Mouse (Mus musculus) hindlimb bud, embryonic 11.5 days (tissue): ENCODE results near the gene Unc13a.

Experiments used
- DNase-seq: peaks from one replicate; pipeline ENCODE4 v3.0.0-alpha.2; 2012; ENCODE audit warnings: low read depth, low spot score; ENCODE audit errors: extremely low spot score

The Unc13a gene

GRCm38 (mm10) chr8:71627265-71628099 lies 44.1 kb downstream of the Unc13a start:
- no peak for DNase-seq

- no peak for DNase-seq
Observed at GRCm38 (mm10) chr8:71626753-71627152, 44.8 kb downstream of the Unc13a start.

- no peak for DNase-seq
Observed at GRCm38 (mm10) chr8:71625088-71625487, 46.5 kb downstream of the Unc13a start.

- no peak for DNase-seq
Observed at GRCm38 (mm10) chr8:71619786-71620185, 51.8 kb downstream of the Unc13a start.

GRCm38 (mm10) chr8:71613418-71613817 lies 58.1 kb downstream of the Unc13a start:
- DNase-seq = no peak

- no peak for DNase-seq
Observed at GRCm38 (mm10) chr8:71612141-71612540, 59.4 kb downstream of the Unc13a start.

GRCm38 (mm10) chr8:71610822-71611651 lies 60.5 kb downstream of the Unc13a start, which contains the start of gene Colgalt1:
Gene Colgalt1, plus strand, starts transcription at chr8:71610998.
- DNase-seq = peak; percentile 86

GRCm38 (mm10) chr8:71604021-71604420 lies 67.5 kb downstream of the Unc13a start:
- DNase-seq = no peak

GRCm38 (mm10) chr8:71602666-71603334 lies 68.8 kb downstream of the Unc13a start:
- no peak for DNase-seq

- DNase-seq = no peak
Observed at GRCm38 (mm10) chr8:71601939-71602665, 69.5 kb downstream of the Unc13a start.

GRCm38 (mm10) chr8:71598841-71599240 lies 72.7 kb downstream of the Unc13a start:
- no peak for DNase-seq

- no peak for DNase-seq
Observed at GRCm38 (mm10) chr8:71598375-71598774, 73.2 kb downstream of the Unc13a start.

- no peak for DNase-seq
Observed at GRCm38 (mm10) chr8:71597451-71597850, 74.1 kb downstream of the Unc13a start, which contains the start of gene Fam129c. Gene Fam129c, plus strand, starts transcription at chr8:71597648.

GRCm38 (mm10) chr8:71596798-71597197 lies 74.8 kb downstream of the Unc13a start:
- no peak for DNase-seq

- DNase-seq = no peak
Observed at GRCm38 (mm10) chr8:71596384-71596783, 75.2 kb downstream of the Unc13a start.

GRCm38 (mm10) chr8:71595862-71596261 lies 75.7 kb downstream of the Unc13a start:
- DNase-seq = no peak

- DNase-seq = no peak
Observed at GRCm38 (mm10) chr8:71594324-71594722, 77.2 kb downstream of the Unc13a start.

GRCm38 (mm10) chr8:71593556-71594323 lies 77.8 kb downstream of the Unc13a start:
- no peak for DNase-seq

GRCm38 (mm10) chr8:71592374-71593170 lies 79.0 kb downstream of the Unc13a start:
- DNase-seq = no peak
